Mouse (Mus musculus): ENCODE results near the gene Hipk1. TPM values are rescaled to one million over a fixed set of nuclear protein-coding genes. Genes with fewer than 3 reads are reported as not detected.
"Not testable (repeated sequence)": the region's sequence is repeated elsewhere in the genome, so short reads cannot be mapped to it uniquely, and the experiment has no call there.

The Hipk1 gene
- total RNA-seq (2017), result 75.4 and 87.3 TPM in 2 replicates

DNA sequence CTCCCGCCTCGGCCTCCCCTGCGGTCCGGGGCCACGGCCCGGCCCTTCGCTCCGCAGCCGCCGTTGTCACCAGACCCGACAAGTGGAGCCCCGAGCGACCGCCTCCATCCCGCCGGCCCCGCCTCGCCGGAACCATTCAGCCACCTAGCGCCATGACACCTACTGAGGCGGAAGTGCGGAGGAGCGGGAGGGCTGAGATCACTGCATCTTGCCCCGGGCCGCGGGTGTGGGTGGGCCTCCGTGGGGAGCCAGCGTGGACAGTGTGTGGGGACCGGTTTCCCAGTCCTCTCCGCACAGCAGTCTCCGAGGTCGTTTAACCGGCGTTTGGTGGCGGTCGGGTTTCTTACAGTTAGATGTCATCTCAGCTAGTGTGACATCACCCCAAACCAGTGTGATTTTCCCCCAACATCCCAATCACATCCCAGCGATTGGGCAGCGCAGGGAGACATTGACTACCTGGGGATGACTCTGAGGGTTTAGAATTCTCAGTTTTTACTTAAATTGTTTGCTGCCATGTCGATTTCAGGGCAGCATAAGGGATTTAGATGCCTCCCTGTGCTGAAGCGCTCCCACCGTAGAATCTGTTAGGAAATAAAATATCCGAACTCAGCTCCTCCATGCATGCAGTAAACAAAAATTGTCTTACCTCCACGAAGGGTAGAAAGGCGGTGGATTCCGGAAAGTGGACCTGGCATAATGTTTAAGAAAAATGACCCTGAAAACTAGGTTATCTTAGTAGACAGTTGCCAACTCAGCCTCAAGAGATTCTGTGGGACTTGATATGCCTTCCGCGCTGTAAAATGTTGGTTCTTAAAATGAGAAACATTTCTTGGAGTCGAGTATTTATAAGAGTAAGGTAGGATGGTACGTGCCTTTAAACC is at the start of gene Hipk1:
TSS of gene Hipk1 (minus strand) at position 334 of the 881 bp plus-strand sequence.
- peak; percentile 87 for ATAC-seq (replicated peaks; ENCODE audit: low read depth, poor library complexity, severe bottlenecking)

DNA sequence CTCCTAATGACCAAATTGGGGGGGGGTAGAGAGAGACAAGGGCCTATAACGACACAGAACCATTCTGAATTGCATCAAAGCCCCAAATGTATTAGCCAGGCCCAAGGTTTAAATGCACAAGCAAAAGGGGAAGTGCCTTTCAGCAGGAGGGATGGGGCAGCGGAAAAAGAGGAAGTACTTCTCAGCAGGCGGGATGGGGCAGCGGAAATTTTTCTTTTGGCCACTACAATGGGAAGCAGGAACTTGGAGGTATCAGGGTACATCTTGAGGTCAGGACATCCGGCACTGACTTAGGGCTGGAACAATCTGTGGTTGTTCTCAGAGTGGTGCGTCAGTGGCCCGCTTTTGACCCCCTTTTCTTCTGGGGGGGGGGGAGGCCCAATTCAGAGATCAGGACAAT is 49.6 kb upstream of the Hipk1 start:
- not testable (repeated sequence) for ATAC-seq (replicated peaks; ENCODE audit: low read depth, poor library complexity, severe bottlenecking)

DNA sequence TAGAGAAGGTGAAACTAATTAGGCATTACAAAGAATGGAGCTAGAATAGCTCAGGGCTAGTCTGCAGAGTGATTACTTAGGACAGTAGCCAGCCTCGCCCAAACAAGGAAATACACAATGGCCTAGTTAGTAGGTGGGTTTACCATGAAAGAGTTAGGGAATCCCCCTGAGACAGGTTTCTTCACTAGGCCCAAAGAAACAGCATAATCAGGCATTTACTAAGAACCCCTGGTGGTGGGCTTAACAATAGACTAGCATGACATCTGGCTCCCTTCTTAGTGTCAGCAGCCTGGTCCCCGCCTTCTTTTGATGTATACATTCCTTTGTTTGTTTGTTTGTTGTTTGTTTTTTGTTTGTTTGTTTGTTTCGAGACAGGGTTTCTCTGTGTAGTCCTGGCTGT is 48.8 kb upstream of the Hipk1 start:
- not testable (repeated sequence) for ATAC-seq (replicated peaks; ENCODE audit: low read depth, poor library complexity, severe bottlenecking)

DNA sequence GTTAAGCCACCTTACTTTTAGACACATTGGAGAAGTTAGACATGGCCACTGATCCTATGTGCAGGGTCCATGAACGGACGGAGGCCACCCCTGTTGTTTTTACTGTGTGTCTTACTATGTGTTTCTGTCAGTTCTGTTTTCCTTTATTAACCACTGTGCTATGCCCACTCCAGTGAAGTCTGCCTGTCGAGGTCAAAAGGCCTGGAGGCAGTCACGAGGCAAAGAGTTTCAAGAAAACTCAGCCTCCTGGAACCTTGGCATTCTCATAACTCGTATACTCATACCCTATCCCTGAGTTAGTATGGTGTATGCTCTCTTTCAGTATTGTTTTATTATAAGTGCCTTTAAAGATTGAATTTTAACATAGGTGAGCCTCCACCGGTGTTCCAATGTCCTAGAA is 48.3 kb upstream of the Hipk1 start:
- ATAC-seq (replicated peaks; ENCODE audit: low read depth, poor library complexity, severe bottlenecking), result no peak

DNA sequence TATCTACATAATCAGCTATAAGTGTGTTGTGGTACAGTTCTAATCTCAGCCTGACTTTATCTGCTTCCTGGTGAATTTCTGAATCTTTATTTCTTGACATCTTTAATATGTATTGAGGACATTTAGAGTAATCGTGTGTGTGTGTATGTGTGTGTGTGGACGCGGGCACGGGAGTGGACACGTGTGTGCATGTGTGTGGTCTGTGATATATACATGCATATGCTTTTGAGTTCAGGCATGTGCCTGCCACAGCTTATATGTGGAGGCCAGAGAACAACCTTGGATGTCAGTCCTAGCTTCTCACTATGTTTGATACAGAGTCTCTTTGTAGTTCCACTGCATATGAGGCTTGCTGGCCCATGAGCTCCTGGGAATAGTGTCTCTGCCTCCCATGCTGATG is 45.1 kb upstream of the Hipk1 start:
- ATAC-seq (replicated peaks; ENCODE audit: low read depth, poor library complexity, severe bottlenecking), result no peak

DNA sequence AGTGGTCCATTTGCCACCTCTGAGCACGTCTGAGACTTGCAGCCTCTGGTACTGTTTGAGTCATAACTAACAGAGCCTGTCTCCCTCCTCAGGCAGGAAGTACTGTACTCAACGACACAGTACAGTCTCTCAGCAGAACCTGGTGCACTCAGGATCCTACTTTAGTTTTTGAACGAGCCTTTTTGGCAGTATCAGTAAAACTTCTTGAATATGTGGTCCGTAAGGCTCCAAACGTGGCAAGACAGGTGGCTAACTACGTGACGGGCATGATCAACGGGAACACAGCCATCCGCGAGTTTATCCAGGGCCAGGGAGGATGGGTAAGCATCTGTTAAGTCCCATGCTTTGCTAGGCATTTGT is 44.6 kb upstream of the Hipk1 start:
- no peak for ATAC-seq (replicated peaks; ENCODE audit: low read depth, poor library complexity, severe bottlenecking)

DNA sequence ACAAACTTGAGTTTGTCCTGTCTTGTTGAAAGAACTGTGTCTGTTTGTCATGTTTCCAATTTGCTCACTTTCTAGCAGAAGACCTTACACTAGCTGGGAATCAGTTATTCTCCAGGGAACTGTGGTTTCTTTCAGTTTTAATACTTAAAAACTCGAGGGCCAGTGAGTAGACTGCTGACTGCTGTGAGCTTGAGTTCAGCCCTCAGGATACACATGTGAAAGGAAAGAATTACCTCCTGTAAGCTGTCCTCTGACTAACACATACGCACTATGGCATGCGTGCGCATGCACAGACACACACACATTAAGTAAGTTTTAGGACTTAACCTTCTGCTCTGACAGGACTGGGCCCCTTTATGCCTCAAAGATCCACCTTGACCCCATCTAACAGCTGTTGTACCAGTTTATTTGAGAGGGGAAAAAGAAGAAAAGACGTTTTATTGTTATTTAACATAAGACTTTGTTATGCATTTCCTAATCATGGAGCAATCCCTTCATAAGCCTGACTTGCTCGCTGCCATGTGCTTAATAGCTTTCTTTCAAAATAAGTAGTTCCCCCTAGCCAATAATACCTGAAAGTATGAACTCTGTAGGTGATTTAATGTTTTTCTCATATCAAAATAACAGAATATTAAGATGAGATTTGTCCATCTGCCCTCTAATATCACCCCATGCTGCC is 44.0 kb upstream of the Hipk1 start:
- no peak for ATAC-seq (replicated peaks; ENCODE audit: low read depth, poor library complexity, severe bottlenecking)

DNA sequence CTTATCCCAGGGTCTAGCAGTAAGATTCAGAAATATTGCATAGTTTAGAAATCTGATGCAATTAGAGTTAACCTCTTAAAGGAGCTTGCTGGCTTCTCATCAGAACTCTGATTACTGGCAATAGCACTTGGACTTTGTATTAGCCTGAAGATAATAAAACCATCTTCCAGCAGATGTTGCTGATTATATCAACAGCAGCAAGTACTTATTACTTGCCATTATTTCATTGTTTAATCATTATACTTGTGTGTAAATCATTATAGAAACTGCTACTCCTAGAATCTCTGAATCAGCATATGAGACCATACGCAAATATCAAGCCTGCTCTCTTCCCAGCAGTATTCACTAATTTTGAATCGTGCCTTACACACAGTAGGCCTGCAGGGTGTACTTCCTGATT is 42.6 kb upstream of the Hipk1 start:
- ATAC-seq (replicated peaks; ENCODE audit: low read depth, poor library complexity, severe bottlenecking), result no peak

DNA sequence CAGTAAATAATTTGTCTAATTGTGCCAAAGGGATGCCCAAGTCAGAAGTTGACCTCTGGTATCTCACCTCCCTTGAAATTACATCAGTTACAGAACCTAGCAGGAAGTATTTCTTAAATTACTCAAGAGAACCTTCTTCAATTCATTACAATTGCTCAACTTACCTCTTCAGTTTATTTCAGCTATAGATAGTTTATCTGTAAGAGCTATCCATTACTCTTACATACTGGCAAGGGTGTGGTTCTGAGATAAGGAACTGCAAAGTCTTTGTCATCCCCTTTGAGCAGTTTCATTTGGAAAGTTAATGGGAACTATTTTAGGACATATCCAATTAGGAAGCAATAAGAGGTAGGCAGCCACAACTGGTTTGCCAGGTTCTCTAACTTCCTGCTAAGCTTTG is 41.1 kb upstream of the Hipk1 start, which contains the start of gene Bcl2l15:
TSS of gene Bcl2l15 (plus strand) at position 176 of the 400 bp plus-strand sequence.
- 0 out of 2 replicates have a peak, but pooled peaks have one; percentile 18 for ATAC-seq (replicated peaks; ENCODE audit: low read depth, poor library complexity, severe bottlenecking)

DNA sequence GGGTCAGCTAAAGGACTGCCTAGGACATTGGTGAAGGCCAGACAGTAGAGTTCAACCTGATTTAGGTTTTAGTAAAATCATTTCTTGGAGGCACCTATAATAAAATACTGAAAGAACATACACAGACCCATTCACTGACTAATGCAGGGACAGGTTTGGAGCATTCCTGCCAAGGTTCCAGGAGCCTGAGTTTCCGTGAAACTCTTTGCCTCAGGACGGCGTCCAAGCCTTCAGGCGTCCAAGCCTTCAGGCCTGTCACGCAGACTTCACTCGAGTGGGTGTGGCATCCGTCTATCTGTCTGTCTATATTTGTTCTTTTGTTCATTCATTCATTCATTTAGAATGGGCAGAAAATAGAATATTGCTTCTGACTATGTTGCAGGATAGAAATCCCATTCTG is 39.8 kb upstream of the Hipk1 start:
- no peak for ATAC-seq (replicated peaks; ENCODE audit: low read depth, poor library complexity, severe bottlenecking)

DNA sequence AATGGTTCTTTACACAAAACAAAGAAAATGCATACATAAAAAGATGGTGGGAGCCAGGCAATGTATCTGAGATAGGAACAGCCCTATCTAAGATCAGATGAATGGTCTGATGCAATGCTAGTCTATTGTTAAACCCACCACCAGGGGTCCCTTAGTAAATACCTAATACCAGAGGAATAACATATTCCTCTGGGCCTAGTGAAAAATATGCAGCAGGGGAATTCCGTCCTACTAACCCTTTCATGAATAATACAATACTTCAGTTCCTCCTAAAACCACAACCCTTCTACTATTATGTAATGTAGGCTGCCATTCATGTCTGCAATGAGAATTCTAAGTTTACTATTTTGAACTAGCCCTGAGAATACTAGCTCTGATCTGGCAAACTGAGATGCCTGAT is 39.3 kb upstream of the Hipk1 start:
- ATAC-seq (replicated peaks; ENCODE audit: low read depth, poor library complexity, severe bottlenecking), result peak; percentile 56; the same call in 1 of the 2 replicates

DNA sequence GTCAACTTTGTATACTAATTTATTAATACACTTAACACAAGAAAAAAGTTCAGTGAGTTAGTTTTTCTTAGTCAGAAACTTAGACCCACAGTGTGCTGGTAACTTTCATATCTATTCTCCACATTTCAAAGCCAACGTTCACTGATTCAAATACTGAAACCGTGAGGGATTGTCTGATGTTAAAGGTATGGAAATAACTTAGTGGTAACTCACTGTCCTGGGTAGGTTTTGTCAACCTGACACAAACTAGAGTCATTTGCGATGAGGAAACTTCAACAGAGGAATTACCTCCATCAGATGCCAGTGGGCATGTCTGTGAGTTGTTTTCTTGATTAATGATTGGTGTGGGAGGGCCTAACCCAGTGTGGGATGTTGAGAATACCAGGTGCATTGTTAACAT is 37.7 kb upstream of the Hipk1 start:
- no peak for ATAC-seq (replicated peaks; ENCODE audit: low read depth, poor library complexity, severe bottlenecking)

DNA sequence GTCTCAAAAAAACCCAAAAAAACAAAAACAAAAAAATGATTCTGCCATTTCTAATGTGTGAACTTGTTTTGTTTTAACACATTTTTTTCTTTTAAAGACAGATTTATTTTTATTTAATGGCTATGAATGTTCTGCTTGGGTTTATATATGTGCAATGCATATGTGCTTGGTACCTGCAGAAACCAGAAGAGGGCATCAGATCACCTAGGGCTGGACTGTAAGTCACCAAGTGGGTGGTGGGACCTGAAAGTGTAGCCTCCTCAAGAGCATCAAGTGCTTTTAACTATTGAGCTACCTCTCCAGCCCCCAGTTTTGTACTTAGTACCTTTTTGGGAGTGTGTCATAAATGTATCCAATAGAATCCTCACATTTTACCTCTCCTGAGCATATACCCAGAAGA is 36.2 kb upstream of the Hipk1 start:
- no peak for ATAC-seq (replicated peaks; ENCODE audit: low read depth, poor library complexity, severe bottlenecking)

DNA sequence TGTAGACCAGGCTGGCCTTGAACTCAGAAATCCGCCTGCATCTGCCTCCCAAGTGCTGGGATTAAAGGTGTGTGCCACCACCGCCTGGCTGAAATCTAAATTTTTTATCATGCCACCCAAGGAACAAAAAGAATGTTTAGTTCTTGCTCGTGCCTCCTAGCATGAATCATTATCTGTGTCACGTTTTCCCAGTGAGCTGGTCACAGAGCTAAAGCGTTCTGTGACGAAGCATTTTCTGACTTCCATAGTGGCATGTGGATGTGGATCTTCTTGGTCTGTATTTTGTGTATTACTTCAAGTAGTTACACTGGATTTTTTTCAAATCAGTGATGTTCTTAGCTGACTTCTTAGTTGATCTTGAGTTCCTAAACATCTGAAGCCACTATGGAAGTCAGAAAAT is 19.6 kb upstream of the Hipk1 start:
- ATAC-seq (replicated peaks; ENCODE audit: low read depth, poor library complexity, severe bottlenecking), result no peak

DNA sequence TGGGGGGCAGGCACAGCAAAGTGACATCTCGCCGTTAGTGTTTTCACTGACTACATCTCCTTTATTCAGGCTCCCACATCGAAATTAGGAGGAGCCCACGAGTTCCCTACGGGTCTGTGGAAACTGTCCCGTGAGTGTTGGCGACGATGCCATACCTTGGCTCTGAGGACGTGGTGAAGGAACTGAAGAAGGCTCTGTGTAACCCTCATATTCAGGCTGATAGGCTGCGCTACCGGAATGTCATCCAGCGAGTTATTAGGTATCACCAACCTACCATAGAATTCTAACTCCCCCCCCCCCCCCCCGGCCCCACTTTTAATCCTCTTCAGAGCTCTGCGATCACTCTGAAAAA is 18.4 kb upstream of the Hipk1 start:
- ATAC-seq (replicated peaks; ENCODE audit: low read depth, poor library complexity, severe bottlenecking), result peak; percentile 42

DNA sequence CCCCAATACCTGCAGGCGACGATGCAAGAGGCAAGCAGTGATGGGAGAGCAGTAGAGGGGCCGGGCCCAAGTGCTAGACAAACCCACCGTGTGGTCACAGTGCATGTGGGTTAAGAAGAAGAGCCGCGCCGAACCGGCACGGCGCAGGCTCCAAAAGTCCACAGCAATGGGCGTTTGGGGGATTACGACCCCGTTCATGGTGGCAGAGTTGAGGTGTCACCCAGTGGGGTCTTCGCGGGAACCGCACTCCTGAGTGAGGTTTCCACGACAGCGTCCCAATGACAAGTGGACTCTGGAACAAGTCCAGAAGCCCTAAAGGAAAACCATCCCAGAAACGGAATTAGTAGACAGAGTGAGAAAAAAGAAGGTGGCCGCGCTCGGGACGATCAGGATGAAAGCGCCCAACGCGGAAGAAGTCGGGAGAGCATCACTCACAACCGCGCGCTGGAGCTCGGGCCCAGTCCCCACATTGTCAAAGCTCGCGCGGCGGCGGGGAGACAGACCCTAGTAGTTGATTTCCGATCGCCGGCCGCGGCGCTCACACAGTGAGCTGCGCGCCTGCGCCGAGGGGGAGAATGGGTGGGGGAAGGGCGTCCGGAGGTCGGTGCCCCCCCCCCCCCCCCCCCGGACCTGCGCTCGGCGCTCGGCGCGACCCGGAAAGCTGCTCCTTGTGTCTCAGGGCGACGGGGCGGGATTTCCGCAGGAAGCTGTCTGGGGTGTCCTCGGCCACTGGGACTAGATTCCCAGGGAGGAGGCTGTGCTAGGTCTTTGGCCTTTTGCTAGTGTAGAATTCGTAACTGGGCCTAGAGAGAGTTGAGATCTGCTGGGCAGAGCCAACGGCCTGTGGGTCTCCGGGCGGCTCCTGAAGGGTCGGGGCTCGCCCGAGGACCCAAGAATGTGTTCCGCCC is 17.8 kb upstream of the Hipk1 start, which contains the start of the genes Dclre1b, Ap4b1 and Gm43064:
TSS of gene Dclre1b (minus strand) at position 554 of the 908 bp plus-strand sequence.
TSS of gene Ap4b1 (plus strand) at position 630 of the 908 bp plus-strand sequence.
TSS of gene Gm43064 (plus strand) at position 683 of the 908 bp plus-strand sequence.
- peak; percentile 89 for ATAC-seq (replicated peaks; ENCODE audit: low read depth, poor library complexity, severe bottlenecking)

DNA sequence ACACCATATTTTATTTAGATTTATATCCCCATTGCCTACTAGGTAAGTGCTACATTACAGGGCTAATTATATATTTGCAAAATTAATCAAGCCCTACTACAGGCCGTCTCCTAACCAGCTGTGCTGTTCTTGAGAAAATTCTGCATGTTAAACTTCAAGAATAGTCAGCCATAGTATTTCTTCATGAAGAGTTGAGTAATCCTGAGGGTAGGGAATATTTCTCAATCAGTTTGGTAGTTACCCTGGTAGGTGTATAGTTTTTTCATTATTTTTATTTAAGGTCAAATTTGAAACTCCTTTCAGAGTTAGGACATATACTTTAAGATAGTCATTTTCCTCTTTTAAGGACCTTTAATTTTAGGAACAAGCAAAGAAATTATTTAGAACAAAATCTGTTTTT is 14.3 kb upstream of the Hipk1 start:
- ATAC-seq (replicated peaks; ENCODE audit: low read depth, poor library complexity, severe bottlenecking), result no peak

DNA sequence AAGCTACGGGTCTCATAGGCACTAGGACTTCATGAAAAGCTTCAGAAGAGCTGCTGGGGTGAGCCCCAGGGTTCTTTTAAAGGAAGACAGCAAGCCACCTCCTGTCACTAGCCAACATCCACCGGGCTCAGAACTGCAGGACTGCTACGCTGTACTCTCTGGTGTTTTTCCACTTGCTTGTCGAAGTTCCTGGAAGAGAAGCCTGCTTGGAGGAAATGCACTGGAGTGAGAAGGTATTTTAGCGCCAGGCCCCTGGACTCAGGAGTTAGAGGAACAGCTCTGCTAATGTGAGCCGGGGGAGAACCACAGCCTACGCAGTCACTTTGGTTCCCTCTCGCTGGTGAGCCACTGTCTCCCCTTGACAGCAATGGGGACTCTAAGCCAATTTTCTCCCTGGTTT is 11.5 kb upstream of the Hipk1 start:
- no peak for ATAC-seq (replicated peaks; ENCODE audit: low read depth, poor library complexity, severe bottlenecking)

DNA sequence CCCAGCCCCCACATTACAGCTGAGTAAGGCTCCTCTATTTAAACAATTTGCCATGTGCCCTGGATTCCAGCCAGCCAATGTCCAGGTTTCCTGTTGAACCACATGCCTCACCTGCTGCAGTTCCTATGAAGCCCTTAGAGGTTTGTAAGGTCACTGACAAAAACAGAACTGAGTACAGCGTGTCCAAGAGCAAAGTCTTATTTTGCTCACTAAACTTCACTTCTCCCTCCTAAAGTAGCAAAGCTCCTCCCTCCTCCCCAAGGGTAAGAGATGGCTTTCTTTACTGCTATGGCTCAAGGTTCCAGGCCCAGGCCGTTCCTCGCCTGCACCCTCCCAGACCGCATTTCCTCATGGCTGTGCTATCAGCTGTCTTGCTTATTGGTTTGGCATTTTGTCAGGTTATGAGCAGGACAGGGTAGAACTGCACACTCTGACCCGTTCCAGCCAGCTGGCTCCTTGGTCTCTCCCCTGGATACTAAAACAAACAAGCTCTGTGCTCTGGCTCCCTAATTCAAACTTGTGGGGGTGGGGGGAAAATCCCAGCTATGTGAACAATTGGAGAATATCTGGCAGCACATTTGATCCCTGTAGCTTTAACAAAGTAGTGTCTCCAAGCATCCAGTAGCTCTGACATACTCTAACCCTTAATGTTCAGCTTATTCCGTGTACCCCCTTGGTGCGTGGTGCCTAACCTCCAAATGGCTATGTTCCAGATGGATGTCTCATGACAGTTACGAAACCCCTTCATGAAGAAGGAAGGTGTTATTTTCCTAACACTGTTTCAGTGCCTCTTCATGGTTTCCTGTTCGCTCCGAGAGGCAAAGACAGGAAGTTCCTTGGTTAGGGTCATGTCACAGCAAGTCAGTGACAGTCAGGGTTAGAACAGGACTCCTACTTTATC is 10.5 kb upstream of the Hipk1 start:
- ATAC-seq (replicated peaks; ENCODE audit: low read depth, poor library complexity, severe bottlenecking), result peak; percentile 67

Measured in common myeloid progenitor, adult 5-6 weeks (primary cell).